Mouse (Mus musculus): Measurements from ENCODE around the gene Tas2r118. TPM values are rescaled to one million over a fixed set of nuclear protein-coding genes. Genes with fewer than 3 reads are reported as not detected.
A peak's percentile ranks its signal among the peaks of the same experiment; 100 is the strongest.

The Tas2r118 gene
- polyA plus RNA-seq, 1 experiment from 2014 or later: not detected

GRCm38 (mm10) chr6:23938575-23939488, 31.0 kb downstream of the Tas2r118 start:
- no peak overlapping the region for H3K27ac ChIP-seq (ENCODE audit: low read length)
- 69% methylated on average over 2 of the region's 2 CpGs for WGBS

GRCm38 (mm10) chr6:23936414-23936813, 33.4 kb downstream of the Tas2r118 start:
- H3K27ac ChIP-seq (ENCODE audit: low read length): no peak overlapping the region
- no peak overlapping the region for H3K4me2 ChIP-seq (ENCODE audit: low read depth, low read length)
- 68% methylated on average over 4 of the region's 4 CpGs for WGBS
- no peak overlapping the region for H3K4me3 ChIP-seq (replicated peaks; ENCODE audit: low read length)
- no peak overlapping the region for H3K9ac ChIP-seq (ENCODE audit: low read length)
- no peaks in the 10 kb centered on the region for H3K4me1 ChIP-seq (ENCODE audit: control insufficient read depth, insufficient read depth, low read length)
- no peak for ATAC-seq (ENCODE audit: insufficient read depth, low FRiP score)
- H3K36me3 ChIP-seq (ENCODE audit: control insufficient read depth, insufficient read depth, low read length): no peaks in the 10 kb centered on the region
- no peaks in the 10 kb centered on the region for H3K27me3 ChIP-seq (ENCODE audit: control insufficient read depth, insufficient read depth, low read length)
- no peaks in the 10 kb centered on the region for H3K9me3 ChIP-seq (replicated peaks; ENCODE audit: control insufficient read depth, low read length)

More at GRCm38 (mm10) chr6:23938575-23939488, 31.0 kb downstream of the Tas2r118 start:
- Histone ChIP-seq H3K9ac (ENCODE audit: low read length) (no peak overlapping the region), H3K36me3 (ENCODE audit: control insufficient read depth, insufficient read depth, low read length) (no peaks in the 10 kb centered on the region), H3K9me3 (replicated peaks; ENCODE audit: control insufficient read depth, low read length) (no peaks in the 10 kb centered on the region), H3K27me3 (ENCODE audit: control insufficient read depth, insufficient read depth, low read length) (no peaks in the 10 kb centered on the region), H3K4me3 (replicated peaks; ENCODE audit: low read length) (no peak overlapping the region), H3K4me2 (ENCODE audit: low read depth, low read length) (no peak overlapping the region), H3K4me1 (ENCODE audit: control insufficient read depth, insufficient read depth, low read length) (no peaks in the 10 kb centered on the region)
- ATAC-seq (ENCODE audit: insufficient read depth, low FRiP score): 0 out of 2 replicates have a peak, but pooled peaks have one; percentile 58

GRCm38 (mm10) chr6:23923806-23924205, 46.1 kb downstream of the Tas2r118 start:
- 42% methylated on average over 2 of the region's 2 CpGs for WGBS
- Histone ChIP-seq H3K27ac (ENCODE audit: low read length) (no peak overlapping the region), H3K4me1 (ENCODE audit: control insufficient read depth, insufficient read depth, low read length) (no peaks in the 10 kb centered on the region), H3K9ac (ENCODE audit: low read length) (no peak overlapping the region), H3K4me2 (ENCODE audit: low read depth, low read length) (0 out of 2 replicates have a peak overlapping the region, but pooled peaks have one; percentile 9), H3K36me3 (ENCODE audit: control insufficient read depth, insufficient read depth, low read length) (no peaks in the 10 kb centered on the region), H3K4me3 (replicated peaks; ENCODE audit: low read length) (no peak overlapping the region), H3K27me3 (ENCODE audit: control insufficient read depth, insufficient read depth, low read length) (no peaks in the 10 kb centered on the region), H3K9me3 (replicated peaks; ENCODE audit: control insufficient read depth, low read length) (no peaks in the 10 kb centered on the region)
- 0 out of 2 replicates have a peak, but pooled peaks have one; percentile 33 for ATAC-seq (ENCODE audit: insufficient read depth, low FRiP score)

Other genes with a start within 250 kb of the Tas2r118 start
- gene Cadps2, start 130.6 kb downstream of the Tas2r118 start, polyA plus RNA-seq (2015; fragmentation: Nextera tagmentation; extraction: Ambion mirVana): 3.3 and 3.4 TPM in 2 replicates
- gene Slc13a1, start 198.0 kb upstream of the Tas2r118 start, polyA plus RNA-seq (2015; fragmentation: Nextera tagmentation; extraction: Ambion mirVana): 0.21 and 0.28 TPM in 2 replicates